Mouse (Mus musculus) thymus, adult 2 months (tissue): Measurements from ENCODE around the gene D330020A13Rik.

Experiments used
- CTCF ChIP-seq: fragments of 200-500 bp; IDR thresholded peaks from 2 replicates; pipeline ENCODE4 v1.5.1; 2012; ENCODE audit warnings: mild to moderate bottlenecking, control low read depth, low read length, moderate library complexity, borderline replicate concordance; ENCODE audit not compliant: control insufficient read depth, poor library complexity, insufficient read depth; ENCODE audit errors: extremely low read depth
- POLR2A ChIP-seq: fragments of 200-500 bp; IDR thresholded peaks from 2 replicates; pipeline ENCODE4 v1.6.1; 2012; ENCODE audit warnings: mild to moderate bottlenecking, low read length, control low read depth, moderate library complexity; ENCODE audit not compliant: control insufficient read depth, poor library complexity, insufficient read depth; ENCODE audit errors: extremely low read depth

DNA sequence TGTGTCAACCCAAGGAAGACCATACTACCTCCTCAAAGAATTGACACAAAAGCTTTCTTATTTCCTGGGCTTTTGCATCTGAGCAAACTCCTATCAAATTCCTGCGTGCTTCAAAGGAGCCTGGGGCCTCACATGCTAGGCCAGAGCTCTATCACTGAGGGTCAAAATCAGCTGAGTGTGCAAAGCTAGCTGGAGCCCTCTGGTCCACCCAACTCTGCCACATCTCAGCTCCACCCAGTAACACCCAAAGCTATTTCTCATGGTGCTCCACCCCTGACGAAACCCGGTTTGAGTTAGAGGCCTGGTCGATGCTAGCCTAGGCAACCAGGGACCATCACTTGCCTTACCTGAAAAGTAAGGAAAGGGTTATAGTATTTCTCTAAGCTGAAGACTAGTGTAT is 39.0 kb upstream of the D330020A13Rik start:
- TF ChIP-seq POLR2A (no peak), CTCF (no peak)
